Mouse (Mus musculus): ENCODE data around the gene Ggta1.

DNA sequence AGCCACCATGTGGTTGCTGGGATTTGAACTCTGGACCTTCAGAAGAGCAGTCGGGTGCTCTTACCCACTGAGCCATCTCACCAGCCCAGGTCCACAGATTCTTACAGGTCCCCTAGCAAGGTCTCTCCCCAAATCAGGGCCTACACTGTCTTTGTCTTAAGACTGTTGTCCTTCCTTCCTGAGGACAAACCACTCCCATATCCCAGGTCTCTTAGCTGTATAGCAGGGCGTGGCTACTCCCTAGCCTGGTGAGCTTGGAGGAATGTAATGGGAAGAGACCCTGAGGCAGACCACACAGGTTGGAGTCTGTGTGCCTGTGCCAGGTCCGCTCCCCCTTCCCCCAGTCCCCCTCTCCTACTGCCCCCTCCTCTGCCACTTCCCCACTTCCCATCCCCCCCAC, 24.7 kb upstream of the Ggta1 start:
- TF ChIP-seq CTCF (IDR thresholded peaks at IDR 0.05; ENCODE audit: low read depth, low read length) (no peak), POLR2A (IDR thresholded peaks at IDR 0.05; ENCODE audit: extremely low read depth, insufficient read depth, low read length) (no peak)
